Mouse (Mus musculus) small intestine, adult 2 months (tissue): ENCODE data around the gene Camk2n1. TPM values are rescaled to one million over a fixed set of nuclear protein-coding genes. Genes with fewer than 3 reads are reported as not detected.
A peak's percentile ranks its signal among the peaks of the same experiment; 100 is the strongest.

ENCODE experiments used
- H3K27ac ChIP-seq: fragments of 200-500 bp; 2 replicates; pipeline ENCODE4 v1.5.1; 2012; ENCODE audit warnings: low read depth, low read length, control low read depth, inconsistent platforms; ENCODE audit not compliant: insufficient read depth
- H3K27me3 ChIP-seq: fragments of 200-500 bp; 2 replicates; pipeline ENCODE4 v1.6.1; 2012; ENCODE audit warnings: mild to moderate bottlenecking, moderate library complexity, low read length, inconsistent platforms; ENCODE audit not compliant: control insufficient read depth, insufficient read depth
- H3K36me3 ChIP-seq: fragments of 200-500 bp; 2 replicates; pipeline ENCODE4 v1.6.1; 2012; ENCODE audit warnings: mild to moderate bottlenecking, low read length, control low read depth, inconsistent platforms; ENCODE audit not compliant: control insufficient read depth, insufficient read depth
- H3K4me1 ChIP-seq: fragments of 200-500 bp; 2 replicates; pipeline ENCODE4 v1.6.1; 2012; ENCODE audit warnings: low read length, inconsistent platforms, mixed read lengths; ENCODE audit not compliant: control insufficient read depth, insufficient read depth, insufficient read length
- H3K4me3 ChIP-seq: fragments of 200-500 bp; 2 replicates; pipeline ENCODE4 v1.5.1; 2012; ENCODE audit warnings: low read depth, mild to moderate bottlenecking, control low read depth, inconsistent platforms, low read length, moderate library complexity
- CTCF ChIP-seq: fragments of 200-500 bp; IDR thresholded peaks from 2 replicates; pipeline ENCODE4 v1.5.1; 2012; ENCODE audit warnings: low read depth, mild to moderate bottlenecking, control low read depth, inconsistent platforms, low read length, moderate library complexity, mixed read lengths; ENCODE audit not compliant: insufficient replicate concordance, insufficient read length; ENCODE audit errors: extremely low read depth
- POLR2A ChIP-seq: fragments of 200-500 bp; IDR thresholded peaks from 2 replicates; pipeline ENCODE4 v1.6.1; 2012; ENCODE audit warnings: low read depth, mild to moderate bottlenecking, control low read depth, inconsistent platforms, low read length, moderate library complexity
- WGBS: fragments of 180-500 bp; shearing (Covaris S2); methylation state at CpG from one replicate; pipeline ENCODE4 v1.1.7; 2018; 5-methylcytosine and 5-hydroxymethylcytosine counted together
- polyA plus RNA-seq: library from polyadenylated mRNA; depleted of rRNA; stranded (reverse); fragments of >200 nt; gene quantifications from 2 replicates; pipeline ENCODE4 v1.2.3, GENCODE M21; 2012

Camk2n1 gene
- polyA plus RNA-seq, 1 experiment: 93.9 TPM

GRCm38 (mm10) chr4:138447827-138448602 lies 6.1 kb upstream of the Camk2n1 start:
- WGBS: 63% methylated on average over 15 of the region's 15 CpGs
- H3K4me1 ChIP-seq: no peaks in the 10 kb centered on the region
- TF ChIP-seq CTCF (no peak), POLR2A (no peak)
- no peaks in the 10 kb centered on the region for H3K36me3 ChIP-seq
- no peaks in the 10 kb centered on the region for H3K27me3 ChIP-seq
- no peak overlapping the region for H3K4me3 ChIP-seq
- no peak overlapping the region for H3K27ac ChIP-seq

- Histone ChIP-seq H3K27ac (no peak overlapping the region), H3K4me1 (peaks cover 7% of the 10 kb centered on the region; the same call in 1 of the 2 replicates), H3K4me3 (no peak overlapping the region), H3K27me3 (no peaks in the 10 kb centered on the region), H3K36me3 (no peaks in the 10 kb centered on the region)
- WGBS: 84% methylated on average over 7 of the region's 7 CpGs
- TF ChIP-seq CTCF: no peak
These were observed 5.1 kb upstream of the Camk2n1 start for GRCm38 (mm10) chr4:138448872-138449615.

- peaks cover 7% of the 10 kb centered on the region; the same call in 1 of the 2 replicates for H3K4me1 ChIP-seq
- no peaks in the 10 kb centered on the region for H3K27me3 ChIP-seq
- no peak overlapping the region for H3K27ac ChIP-seq
- no peaks in the 10 kb centered on the region for H3K36me3 ChIP-seq
- 75% methylated on average over 12 of the region's 12 CpGs for WGBS
- no peak overlapping the region for H3K4me3 ChIP-seq
- no peak for TF ChIP-seq POLR2A
- TF ChIP-seq CTCF: no peak
These were observed 4.3 kb upstream of the Camk2n1 start for GRCm38 (mm10) chr4:138449636-138450314.

- TF ChIP-seq CTCF (no peak), POLR2A (no peak)
- Histone ChIP-seq H3K4me1 (peaks cover 10% of the 10 kb centered on the region; the same call in 1 of the 2 replicates), H3K27ac (no peak overlapping the region), H3K27me3 (no peaks in the 10 kb centered on the region), H3K36me3 (no peaks in the 10 kb centered on the region), H3K4me3 (no peak overlapping the region)
- WGBS: 60% methylated on average over 15 of the region's 15 CpGs
These were observed 1.6 kb upstream of the Camk2n1 start for GRCm38 (mm10) chr4:138452306-138453096.

GRCm38 (mm10) chr4:138453097-138453752 lies 889 bp upstream of the Camk2n1 start:
- H3K4me1 ChIP-seq: peaks cover 10% of the 10 kb centered on the region; the same call in 1 of the 2 replicates
- H3K27ac ChIP-seq: peak overlapping the region; percentile 79
- 9% methylated on average over 19 of the region's 19 CpGs for WGBS
- H3K36me3 ChIP-seq: no peaks in the 10 kb centered on the region
- no peaks in the 10 kb centered on the region for H3K27me3 ChIP-seq
- H3K4me3 ChIP-seq: peak overlapping the region; percentile 86
- no peak for TF ChIP-seq CTCF
- TF ChIP-seq POLR2A: no peak

- H3K4me1 ChIP-seq: peaks cover 13% of the 10 kb centered on the region
- TF ChIP-seq CTCF: no peak
- TF ChIP-seq POLR2A: no peak
- H3K4me3 ChIP-seq: peak overlapping the region; percentile 86
- peak overlapping the region; percentile 84 for H3K27ac ChIP-seq
- no peaks in the 10 kb centered on the region for H3K27me3 ChIP-seq
- no peaks in the 10 kb centered on the region for H3K36me3 ChIP-seq
- WGBS: under 1% methylated on average over 63 of the region's 78 CpGs
These were observed 542 bp downstream of the Camk2n1 start for GRCm38 (mm10) chr4:138454571-138455140.
